Mouse (Mus musculus) thymus, adult 18-20 months (tissue): ENCODE measurements around the gene Ccr9.

Experiments used
- DNase-seq, 2 experiments: peaks; one replicate each; pipeline ENCODE4 v3.0.0; 2022; ENCODE audit warnings: mixed read lengths in 2 of 2

Gene Ccr9

GRCm38 (mm10) chr9:123805241-123805640, 127.0 kb downstream of the Ccr9 start:
- no peak for DNase-seq

- no peak for DNase-seq
These were observed 128.0 kb downstream of the Ccr9 start, which contains the start of gene Cxcr6 for GRCm38 (mm10) chr9:123806267-123806666. Gene Cxcr6 (plus strand): TSS chr9:123806475.

DNA sequence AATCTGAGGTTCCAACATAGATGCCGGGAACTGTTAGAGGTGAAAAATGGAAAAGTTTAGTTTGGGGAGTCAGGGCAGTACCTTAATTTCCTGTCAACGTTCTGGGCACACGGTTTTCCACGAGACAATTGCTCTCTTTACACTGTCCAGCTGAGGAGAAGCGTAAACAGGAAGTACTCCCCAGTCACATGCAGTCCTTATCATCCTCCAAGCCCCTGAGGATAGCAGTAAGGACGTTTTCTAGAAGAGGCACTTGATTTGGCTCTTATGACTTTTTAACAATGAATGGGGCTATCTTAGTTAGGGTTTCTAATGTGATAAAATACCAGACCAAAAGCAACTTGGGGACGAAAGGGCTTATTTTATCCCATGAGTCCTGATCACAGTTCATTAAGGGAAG, 130.3 kb downstream of the Ccr9 start:
- DNase-seq, result no peak

DNA sequence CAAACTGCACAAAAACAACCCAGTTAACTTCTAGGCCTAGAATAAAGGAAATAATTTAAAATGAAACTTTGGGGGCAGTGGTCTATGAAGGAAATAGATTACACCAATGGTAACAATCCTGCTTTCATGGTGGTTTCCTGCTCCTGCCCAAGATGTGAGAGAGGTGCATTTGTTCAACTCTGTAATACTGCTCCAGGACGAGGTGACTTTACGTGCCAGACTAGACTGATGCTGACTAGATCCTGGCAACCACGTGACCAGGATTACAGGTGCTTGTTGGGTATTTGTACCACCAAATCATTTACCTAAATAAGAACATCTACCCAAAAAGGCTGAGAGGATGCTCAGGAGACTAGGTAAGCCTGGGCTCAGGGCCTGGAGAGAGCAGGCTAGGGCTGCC, 133.6 kb downstream of the Ccr9 start:
- DNase-seq, result no peak

DNA sequence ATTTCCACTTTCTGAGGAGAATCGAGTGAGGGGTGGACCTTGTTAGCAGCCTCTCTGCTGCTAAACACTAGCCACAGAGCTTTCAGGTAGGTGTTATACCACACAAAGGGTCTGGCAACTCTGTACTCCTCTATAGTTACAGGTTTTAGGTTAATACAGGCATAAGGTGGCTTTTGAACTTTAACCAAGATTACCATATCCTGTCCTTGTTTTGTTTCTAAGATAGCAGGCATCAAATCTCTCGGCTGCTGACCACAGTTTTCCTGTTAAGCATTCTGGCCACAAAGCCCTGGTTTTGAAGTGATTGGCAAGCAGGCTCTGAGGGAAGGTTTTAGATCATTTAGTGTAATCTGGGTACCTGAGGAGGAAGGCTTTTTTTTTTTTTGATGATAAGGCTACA, 136.1 kb downstream of the Ccr9 start:
- DNase-seq, result no peak

GRCm38 (mm10) chr9:123814821-123815220, 136.6 kb downstream of the Ccr9 start:
- no peak for DNase-seq

DNA sequence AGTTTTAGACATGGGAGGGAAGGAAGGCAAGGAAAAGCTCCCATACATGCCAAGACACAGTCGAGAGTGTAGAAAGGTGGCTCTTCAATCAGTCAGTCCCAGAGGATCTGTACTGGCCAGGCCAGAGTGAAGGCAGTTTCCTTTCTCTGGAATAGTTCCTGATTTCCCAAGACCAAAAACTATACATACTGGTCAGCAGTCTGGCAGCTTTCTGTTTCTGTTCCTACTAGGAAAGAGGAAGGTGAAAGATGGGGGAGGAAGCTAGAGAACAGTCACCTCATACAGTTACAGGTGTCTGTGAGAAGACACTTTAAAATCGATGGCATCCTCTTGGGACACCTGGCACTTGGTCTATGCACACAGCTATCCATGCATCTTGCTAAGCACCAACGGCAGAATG, 137.2 kb downstream of the Ccr9 start:
- DNase-seq, result no peak

DNA sequence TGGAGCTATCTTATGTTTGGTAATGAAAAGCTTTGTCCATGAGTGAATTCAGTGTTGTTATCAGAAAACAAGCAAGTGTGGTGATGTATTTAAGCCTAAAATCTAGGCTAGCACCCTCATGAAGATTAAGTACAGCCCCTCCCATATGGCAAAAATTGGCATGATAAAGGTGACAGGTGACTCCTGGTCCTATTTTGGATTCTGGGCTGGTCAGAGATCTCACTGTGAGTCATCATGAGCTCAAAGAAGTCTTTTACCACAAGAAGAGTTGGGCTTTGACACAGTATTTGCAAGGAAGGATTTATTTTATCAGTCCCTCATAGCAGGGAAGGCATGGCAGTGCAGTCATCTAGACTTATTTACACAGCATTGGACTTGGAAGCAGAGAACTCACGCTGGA, 137.8 kb downstream of the Ccr9 start:
- no peak for DNase-seq

DNA sequence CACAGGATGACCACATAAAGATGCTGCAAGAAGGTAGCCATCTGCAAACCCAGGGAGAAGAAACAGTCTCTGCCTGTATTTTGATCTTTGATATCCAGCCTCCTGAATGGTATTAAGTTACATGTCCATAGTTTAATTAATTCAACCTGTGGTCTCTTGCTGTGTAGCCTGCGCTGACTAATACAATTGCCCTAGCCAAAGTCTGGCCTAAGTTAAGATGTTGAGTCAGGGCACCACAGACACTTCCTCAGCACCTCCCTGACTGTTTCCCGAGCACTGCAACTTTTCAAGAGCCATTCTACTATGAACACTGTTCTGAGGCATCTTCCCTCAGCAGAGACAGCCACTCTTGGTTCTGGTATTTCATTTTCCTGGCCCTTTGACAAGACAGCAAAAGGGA, 140.4 kb downstream of the Ccr9 start:
- DNase-seq, result no peak

DNA sequence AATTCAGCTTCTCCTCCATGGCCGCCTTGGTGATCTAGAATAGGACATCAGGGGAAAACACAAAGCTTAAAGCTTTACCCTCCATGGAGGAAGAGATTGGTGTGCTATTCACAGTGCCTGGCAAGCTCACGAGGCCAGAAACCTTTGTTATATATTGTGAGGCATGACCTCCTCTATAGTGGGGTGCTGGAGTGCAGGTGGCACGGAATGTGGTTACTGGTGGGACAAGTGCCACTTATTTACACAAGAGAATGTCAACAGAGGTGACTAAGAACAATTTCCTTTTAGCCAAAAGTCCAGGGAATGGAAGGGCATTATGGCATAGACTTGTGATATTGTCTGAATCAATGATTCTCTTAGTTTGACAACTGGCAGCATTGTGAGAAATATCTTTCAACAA, 148.4 kb downstream of the Ccr9 start:
- no peak for DNase-seq

- DNase-seq, result no peak
These were observed 150.7 kb downstream of the Ccr9 start for GRCm38 (mm10) chr9:123828916-123829315.
